Mouse (Mus musculus) embryo, embryonic 11 days (tissue): ENCODE measurements around the gene Vars.
"Not testable (repeated sequence)": the region's sequence is repeated elsewhere in the genome, so short reads cannot be mapped to it uniquely, and the experiment has no call there.

Experiments used
- DNase-seq: peaks from one replicate; pipeline ENCODE4 v3.0.0-alpha.2; 2015

Vars gene

GRCm38 (mm10) chr17:34972069-34972749 is 28.6 kb upstream of the Vars start, which contains the start of the genes Hspa1a and Hspa1l:
TSS of gene Hspa1a (minus strand) at chr17:34972156.
TSS of gene Hspa1l (plus strand) at chr17:34972703.
- DNase-seq = peak; percentile 80

GRCm38 (mm10) chr17:34975581-34976492 is 24.9 kb upstream of the Vars start:
- DNase-seq = no peak

- DNase-seq = no peak
Measured at GRCm38 (mm10) chr17:34977000-34977399, 23.8 kb upstream of the Vars start.

- no peak for DNase-seq
Measured at GRCm38 (mm10) chr17:34978239-34978638, 22.5 kb upstream of the Vars start.

- DNase-seq = no peak
Measured at GRCm38 (mm10) chr17:34979631-34980030, 21.2 kb upstream of the Vars start.

- DNase-seq = peak; percentile 70
Measured at GRCm38 (mm10) chr17:34980655-34981054, 20.1 kb upstream of the Vars start.

GRCm38 (mm10) chr17:34981690-34982180 is 19.1 kb upstream of the Vars start, which contains the start of gene Lsm2:
TSS of gene Lsm2 (plus strand) at chr17:34981862.
- peak; percentile 96 for DNase-seq

- DNase-seq = no peak
Measured at GRCm38 (mm10) chr17:34982328-34982727, 18.5 kb upstream of the Vars start.

GRCm38 (mm10) chr17:34984218-34984617 is 16.6 kb upstream of the Vars start:
- peak; percentile 50 for DNase-seq

- no peak for DNase-seq
Measured at GRCm38 (mm10) chr17:34994751-34995150, 6.0 kb upstream of the Vars start.

GRCm38 (mm10) chr17:34995192-34995591 is 5.6 kb upstream of the Vars start:
- DNase-seq = not testable (repeated sequence)

GRCm38 (mm10) chr17:34995927-34996326 is 4.9 kb upstream of the Vars start:
- DNase-seq = not testable (repeated sequence)

GRCm38 (mm10) chr17:34996411-34997141 is 4.2 kb upstream of the Vars start:
- no peak for DNase-seq

GRCm38 (mm10) chr17:34997142-34997483 is 3.7 kb upstream of the Vars start:
- DNase-seq = no peak

- no peak for DNase-seq
Measured at GRCm38 (mm10) chr17:34998526-34999430, 2.0 kb upstream of the Vars start.

- DNase-seq = peak; percentile 27
Measured at GRCm38 (mm10) chr17:34999871-35000716, 693 bp upstream of the Vars start.

GRCm38 (mm10) chr17:35001452-35002152 is 815 bp downstream of the Vars start:
- peak; percentile 51 for DNase-seq

- DNase-seq = peak; percentile 12
Measured at GRCm38 (mm10) chr17:35002153-35002865, 1.5 kb downstream of the Vars start.

- no peak for DNase-seq
Measured at GRCm38 (mm10) chr17:35003022-35003838, 2.4 kb downstream of the Vars start.
